Mouse (Mus musculus): ENCODE measurements around the gene Mgea5.

Gene Mgea5

DNA sequence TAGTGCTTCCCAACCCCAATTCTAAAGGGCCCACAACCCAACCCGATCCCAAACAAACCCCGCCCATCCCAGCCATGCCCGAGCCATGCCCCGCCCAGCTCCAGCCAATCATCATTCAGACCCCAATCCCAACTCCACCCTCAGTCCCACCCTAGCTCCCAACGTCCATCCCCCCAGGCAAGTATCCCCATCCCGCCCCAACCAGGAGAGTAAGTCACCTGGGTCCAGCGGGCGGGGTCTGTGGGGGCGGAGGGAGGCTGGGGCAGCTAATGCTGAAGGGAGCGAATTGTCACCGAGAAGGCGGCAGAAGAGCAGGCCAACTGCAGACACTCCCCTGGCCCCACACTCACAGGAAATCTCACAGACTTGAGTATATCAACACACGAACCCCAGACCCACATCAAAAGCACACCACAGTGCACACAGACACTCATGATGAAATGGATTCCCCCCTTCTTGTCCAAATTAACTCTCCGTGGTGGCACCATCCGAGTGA is 12.5 kb upstream of the Mgea5 start:
- no peak for DNase-seq (ENCODE audit: low spot score in 2 of 2)

DNA sequence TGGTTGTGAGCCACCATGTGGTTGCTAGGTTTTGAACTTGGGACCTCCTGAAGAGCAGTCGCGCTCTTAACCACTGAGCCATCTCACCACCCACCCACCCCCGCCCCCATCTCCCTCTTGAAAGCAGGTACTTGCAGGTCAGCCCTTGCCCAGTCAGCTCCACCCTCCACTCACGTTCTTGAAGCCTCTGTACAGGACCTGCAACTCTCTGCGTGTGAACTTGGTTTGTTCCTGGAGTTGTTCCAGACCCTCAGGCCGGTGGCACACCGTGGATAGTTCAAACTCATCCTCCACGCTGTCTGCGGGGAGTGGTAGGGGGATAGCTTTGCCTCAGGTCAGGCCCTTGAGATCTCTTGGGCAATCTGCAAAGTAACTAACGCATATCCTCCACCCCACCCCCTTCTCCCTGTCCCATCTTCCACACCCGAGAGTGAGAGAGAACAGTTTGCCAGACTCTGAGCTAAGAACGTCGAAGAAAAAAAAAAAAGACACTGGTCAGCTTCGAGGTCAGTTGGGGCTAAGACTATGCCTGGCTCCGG is 11.8 kb upstream of the Mgea5 start:
- no peak for DNase-seq (ENCODE audit: low spot score in 2 of 2)

GRCm38 (mm10) chr19:45794718-45795117 is 11.1 kb upstream of the Mgea5 start:
- no peak for DNase-seq (ENCODE audit: low spot score in 2 of 2)

DNA sequence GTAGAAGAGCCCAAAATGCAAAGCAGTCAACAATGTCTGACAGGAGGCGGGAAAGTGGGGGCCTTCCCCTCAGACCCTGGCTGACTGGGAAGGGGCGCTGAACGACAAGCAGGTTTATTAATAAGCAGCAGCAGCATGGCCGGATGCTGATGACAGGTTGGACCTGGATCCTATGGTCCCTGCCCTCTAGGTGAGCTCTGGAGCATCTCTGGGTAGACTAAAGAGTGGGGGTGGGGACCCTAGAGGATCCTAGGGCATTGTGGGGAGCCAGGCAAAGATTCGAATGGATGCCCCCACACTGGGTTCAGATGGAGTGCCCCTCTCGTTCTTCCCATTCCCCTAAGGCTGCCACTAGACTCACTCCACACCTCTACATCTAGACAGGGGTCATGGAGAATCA is 8.8 kb upstream of the Mgea5 start:
- DNase-seq (ENCODE audit: low spot score in 2 of 2): no peak

DNA sequence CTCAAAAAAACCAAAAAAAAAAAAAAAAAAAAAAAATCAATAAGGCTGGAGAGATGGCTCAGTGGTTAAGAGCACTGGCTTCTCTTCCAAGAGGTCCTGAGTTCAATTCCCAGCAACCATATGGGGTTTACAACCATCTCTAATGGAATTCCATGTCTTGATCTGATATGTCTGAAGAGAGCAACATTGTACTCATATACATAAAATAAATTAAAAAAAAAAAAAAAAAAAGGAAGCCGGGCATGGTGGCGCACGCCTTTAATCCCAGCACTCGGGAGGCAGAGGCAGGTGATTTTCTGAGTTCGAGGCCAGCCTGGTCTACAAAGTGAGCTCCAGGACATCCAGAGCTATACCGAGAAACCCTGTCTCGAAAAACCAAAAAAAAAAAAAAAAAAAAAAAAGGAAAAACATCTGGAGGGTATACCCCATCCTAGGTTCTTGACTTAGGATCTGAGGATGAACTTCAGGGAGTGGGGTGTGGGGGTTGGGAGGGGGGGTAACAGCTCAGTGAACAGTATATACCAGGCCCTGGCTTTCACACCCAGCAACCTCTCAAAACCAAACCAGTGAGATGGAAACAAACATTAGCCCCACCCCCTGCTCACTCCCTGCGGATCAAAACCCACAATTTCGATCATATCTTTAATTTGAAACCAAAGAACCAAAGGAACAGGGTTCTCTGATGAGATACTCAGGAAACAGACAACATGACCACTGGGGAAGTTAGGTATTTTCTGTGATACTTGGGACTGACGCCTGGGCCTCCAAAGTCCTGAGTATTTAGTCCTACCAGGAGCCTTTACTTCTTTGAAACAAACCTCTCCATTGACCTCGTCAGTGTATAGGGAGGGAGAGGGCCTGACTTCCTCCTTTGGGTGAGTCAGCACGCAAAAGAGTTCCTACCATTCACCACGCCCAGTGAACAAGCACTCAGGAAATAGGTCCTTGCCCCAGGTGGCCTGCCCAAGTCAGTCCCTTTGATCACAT is 6.5 kb upstream of the Mgea5 start:
- no peak for DNase-seq (ENCODE audit: low spot score in 2 of 2)

DNA sequence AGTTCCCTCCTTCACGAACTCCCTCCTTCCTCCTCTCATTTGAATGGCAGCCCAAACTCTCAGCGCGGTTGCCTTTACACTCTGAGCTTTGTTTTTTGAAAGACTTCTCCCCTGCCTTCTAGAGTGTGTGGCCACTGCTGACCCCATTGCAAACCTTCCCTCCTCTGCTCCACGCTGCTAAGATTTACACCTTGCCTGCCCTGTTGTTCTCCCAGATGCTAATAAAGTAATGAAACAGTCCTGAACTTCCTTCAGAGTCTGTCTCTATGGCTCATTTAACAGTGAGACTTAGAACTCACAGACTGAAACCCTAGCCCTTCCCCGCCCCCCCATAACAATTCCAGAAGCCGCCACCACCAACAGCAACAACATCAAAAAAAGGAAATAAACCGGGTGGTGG is 5.7 kb upstream of the Mgea5 start:
- no peak for DNase-seq (ENCODE audit: low spot score in 2 of 2)

GRCm38 (mm10) chr19:45788337-45788736 is 4.7 kb upstream of the Mgea5 start:
- no peak for DNase-seq (ENCODE audit: low spot score in 2 of 2)

GRCm38 (mm10) chr19:45787450-45787849 is 3.8 kb upstream of the Mgea5 start:
- DNase-seq (ENCODE audit: low spot score in 2 of 2): no peak

DNA sequence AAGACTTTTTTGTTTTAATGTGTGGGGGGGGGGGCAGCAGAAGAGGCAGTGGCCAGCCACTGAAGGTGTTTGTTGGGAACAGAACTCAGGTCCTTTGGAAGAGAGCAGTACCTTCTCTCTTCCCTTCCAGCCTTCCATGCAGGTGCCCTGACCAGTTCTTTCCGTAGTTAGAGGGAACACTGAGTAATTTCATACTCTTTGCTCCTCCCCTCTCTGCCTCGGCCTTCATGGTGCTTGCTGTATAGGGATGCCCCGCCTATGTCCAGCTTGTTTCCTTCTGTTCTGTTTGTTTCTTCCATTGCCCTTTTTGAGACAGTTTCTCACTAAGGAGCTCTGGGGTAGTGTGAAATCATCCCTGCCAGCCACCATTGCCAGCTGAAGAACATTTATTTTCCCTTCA is 1.8 kb upstream of the Mgea5 start:
- no peak for DNase-seq (ENCODE audit: low spot score in 2 of 2)

DNA sequence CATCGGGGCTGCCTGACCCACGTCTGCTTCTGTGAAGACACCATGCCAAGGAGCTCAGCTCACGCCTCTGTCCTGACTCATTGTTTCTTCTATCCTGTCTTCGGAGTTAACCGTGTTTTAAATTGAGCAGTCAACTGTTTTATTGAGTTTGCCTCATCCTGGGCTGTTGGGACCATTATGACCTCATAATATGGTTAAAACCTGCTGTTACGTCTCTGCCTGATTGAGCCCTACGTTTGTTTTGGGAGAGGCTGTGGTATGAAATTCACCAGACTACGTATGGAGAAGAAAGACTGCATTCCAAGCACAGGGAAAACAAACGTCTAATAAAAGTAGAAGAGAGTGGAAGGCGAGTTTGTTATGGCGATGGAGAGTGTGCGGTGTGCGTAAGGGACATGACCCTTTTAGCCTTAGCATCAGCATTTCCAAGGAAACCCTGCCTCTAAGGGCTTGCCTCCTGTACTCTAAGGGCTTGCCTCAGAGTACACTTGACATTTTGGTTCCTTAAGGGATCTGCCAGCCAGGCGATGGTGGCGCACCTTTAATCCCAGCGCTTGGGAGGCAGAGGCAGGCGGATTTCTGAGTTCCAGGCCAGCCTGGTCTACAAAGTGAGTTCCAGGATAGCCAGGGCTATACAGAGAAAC is 418 bp upstream of the Mgea5 start:
- DNase-seq (ENCODE audit: low spot score in 2 of 2): no peak

DNA sequence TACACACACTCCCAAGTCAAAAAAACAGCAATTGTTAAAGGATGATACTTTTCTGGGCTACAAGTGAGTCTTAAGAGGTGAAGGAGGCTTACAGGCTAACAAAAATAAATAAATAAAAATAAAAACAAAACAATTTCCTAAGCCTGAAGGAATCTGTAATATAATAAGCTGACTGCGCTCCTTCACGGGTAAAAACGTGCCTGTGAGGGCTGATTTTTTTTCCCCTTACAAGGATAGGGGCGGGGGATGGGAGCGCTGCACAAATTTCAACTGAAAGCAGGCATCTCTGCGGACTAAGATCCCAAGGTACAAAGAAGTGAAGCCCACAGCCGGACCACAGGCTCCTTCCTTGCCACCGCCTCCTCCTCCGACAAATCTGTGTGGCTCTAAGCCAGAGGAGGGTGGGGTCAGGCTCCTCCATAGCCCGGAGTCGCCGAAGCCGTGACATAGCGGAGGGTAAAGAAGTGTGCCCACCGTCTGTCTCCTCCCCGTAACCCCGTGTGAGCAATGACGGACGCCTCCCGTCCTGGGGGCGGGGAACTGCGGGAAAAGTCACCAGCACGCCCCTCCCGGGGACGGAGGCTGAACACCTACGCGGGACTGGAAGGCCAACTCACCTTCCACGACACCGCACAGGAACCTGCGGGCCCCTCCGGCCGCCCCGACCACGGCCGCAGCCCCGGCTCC is 1.2 kb downstream of the Mgea5 start:
- peak; percentile 68 to 70 for DNase-seq (ENCODE audit: low spot score in 2 of 2)

DNA sequence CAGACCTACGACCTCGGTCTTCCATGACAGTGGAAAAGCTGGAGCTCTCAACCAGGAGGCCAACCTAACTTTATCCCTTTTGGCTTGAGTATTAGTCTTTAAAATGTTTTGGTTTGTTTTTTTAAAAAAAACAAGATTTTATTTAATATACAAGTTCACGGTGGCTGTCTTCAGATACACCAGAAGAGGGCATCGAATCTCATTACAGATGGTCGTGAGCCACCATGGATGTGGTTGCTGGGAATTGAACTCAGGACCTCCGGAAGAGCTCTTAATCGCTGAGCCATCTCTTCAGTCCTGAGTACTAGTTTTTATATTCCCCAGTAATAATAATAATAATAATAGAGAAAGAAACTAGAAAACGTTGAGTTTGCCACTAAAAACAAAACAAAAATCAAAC is 2.0 kb downstream of the Mgea5 start:
- DNase-seq (ENCODE audit: low spot score in 2 of 2): no peak

DNA sequence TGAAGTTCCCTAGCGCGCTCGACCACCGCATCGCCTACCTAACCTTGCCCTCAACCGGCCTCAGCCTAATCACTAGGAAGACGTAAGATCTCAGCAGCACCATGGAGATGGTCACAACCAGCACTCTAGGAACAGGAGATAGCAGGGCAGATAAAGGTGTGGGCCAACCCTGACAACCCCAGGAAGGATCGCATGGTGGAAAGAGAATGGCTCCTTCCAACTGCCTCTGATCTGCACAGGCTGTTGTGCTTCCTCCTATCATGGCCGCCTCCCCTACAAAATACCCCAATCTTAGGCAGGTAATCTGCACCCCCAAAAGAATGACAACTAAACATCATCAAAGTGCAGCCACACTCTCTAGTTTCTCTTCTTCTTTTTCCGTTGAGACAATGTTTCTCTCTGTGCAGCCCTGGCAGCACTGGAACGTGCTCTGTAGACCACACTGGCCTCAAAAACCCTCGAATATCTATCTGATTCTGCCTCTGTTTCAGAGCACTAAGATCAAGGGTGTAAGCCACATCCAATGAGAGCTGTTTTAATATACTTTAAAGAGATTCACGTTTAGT is 3.2 kb downstream of the Mgea5 start:
- DNase-seq (ENCODE audit: low spot score in 2 of 2): no peak

DNA sequence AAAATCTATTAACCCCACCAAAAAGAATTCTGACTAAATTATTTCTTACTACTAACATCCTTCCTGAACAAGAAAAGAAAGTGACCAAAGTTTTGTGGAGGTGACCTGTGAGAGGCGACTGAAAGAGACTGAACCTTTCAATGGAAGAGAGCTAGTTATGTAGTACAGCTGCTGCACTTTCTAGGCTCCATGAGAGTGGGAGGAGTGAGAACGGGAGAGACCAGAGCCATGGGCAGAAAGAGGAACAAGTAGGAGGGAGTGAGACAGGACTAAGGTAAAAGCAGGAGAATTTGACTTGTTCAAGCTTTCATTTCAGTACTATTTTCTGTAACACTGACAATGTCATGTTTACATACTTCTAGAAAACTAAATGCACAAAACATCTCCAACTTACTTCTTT is 8.2 kb downstream of the Mgea5 start:
- no peak for DNase-seq (ENCODE audit: low spot score in 2 of 2)

- DNase-seq (ENCODE audit: low spot score in 2 of 2): no peak
Observed at GRCm38 (mm10) chr19:45771501-45771900, 12.1 kb downstream of the Mgea5 start.

- no peak for DNase-seq (ENCODE audit: low spot score in 2 of 2)
Observed at GRCm38 (mm10) chr19:45760810-45761209, 22.8 kb downstream of the Mgea5 start.

- DNase-seq (ENCODE audit: low spot score in 2 of 2): no peak
Observed at GRCm38 (mm10) chr19:45758671-45759070, 25.0 kb downstream of the Mgea5 start.

- no peak for DNase-seq (ENCODE audit: low spot score in 2 of 2)
Observed at GRCm38 (mm10) chr19:45753551-45753950, 30.1 kb downstream of the Mgea5 start.

- no peak for DNase-seq (ENCODE audit: low spot score in 2 of 2)
Observed at GRCm38 (mm10) chr19:45751881-45752280, 31.8 kb downstream of the Mgea5 start.

DNA sequence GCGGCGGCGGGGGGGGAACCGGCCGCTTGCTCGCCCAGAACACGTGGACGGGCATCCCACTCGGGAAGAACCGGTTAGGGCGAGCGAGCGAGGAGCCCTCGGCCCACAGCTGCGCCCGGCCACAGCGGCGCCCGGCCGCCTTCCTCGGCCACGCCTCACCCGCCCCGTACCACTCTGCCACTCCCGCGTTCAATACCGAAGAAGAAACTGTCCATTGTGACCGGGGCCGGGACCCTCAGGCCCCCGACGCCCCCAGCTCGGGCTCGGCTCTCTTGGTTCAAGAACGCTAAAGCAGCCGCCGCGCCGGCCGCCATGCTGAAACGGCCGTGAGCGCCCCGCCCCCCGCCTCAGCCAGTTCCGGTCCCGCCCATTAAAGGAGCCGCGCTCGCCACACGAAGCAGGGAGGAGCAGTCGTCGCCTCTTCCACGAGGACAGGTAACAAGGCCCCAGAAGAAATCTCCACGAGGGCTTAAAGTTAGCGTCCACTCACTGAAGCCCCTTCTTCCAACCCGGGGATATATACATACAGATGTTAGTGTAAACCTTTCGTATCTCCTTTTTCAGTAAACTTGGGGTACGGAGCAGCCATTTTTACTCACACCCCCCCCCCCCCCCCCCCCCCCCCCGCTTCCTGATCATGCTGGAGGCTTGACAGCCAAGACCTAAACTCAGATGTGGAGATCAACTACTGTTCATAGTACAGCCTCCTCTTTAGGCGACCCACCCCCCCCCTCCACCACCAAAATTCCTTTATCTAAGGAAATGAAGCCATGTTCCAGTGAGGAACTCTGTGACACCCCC is 34.2 kb downstream of the Mgea5 start, which contains the start of gene Npm3:
TSS of gene Npm3 (minus strand) at position 349 of the 801 bp plus-strand sequence.
- DNase-seq (ENCODE audit: low spot score in 2 of 2): peak; percentile 70 to 77

Data from heart, adult 9 months (tissue).